Mouse (Mus musculus): Measurements from ENCODE around the gene Obscn. TPM values are rescaled to one million over a fixed set of nuclear protein-coding genes. Genes with fewer than 3 reads are reported as not detected.

The Obscn gene
- polyA plus RNA-seq, 1 experiment from 2014 or later, result 0.03 TPM

DNA sequence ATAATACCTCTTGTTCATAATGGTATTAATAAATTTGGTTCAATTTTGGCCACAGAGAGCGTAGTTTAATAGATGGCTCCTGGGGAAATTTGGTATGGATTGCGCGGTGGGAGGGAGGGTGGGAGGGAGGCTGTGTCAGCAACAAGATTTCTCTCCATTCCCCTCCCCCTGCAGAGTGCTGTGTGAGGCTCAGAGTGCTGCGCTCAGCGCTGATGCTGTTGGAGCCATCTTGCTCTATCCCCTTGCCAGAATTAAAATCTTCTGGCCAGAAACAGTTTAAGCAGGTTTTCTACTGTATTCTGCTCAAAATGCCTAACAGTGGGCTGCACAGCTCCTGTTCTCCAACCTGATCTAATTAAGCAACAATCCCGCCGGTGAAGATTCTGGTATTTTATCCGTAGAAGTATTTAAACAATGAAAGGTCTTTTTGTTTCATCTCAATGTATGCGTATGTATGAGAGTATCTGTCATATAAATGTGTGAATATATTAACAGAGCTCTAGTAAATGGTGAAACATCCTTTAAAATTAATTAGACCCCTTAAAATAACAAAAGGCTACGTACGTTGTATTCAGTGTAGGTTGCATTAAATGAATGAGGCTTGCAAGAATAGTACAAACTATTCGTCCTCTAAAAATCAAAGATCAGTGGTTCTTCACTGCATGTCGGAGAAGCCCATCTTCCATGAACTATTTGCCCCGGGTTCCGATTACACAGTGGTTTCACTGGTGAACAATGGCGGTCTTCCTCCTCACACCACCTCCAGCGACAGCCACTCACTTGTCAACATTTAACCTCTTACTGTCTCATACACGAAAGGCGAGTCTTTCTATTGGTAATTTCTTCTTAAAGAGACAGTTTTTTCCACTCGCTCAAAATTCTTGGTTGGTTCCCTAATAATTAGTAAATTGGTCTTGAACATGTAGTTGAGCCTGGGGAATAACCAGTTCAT is 186.4 kb downstream of the Obscn start:
- Histone ChIP-seq H3K9ac (ENCODE audit: low read length) (peak overlapping the region; percentile 96), H3K4me1 (ENCODE audit: control insufficient read depth, insufficient read depth, low read length) (peaks cover 15% of the 10 kb centered on the region), H3K4me3 (ENCODE audit: low read depth, low read length) (peak overlapping the region; percentile 57), H3K27me3 (ENCODE audit: control insufficient read depth, insufficient read depth, low read length) (no peaks in the 10 kb centered on the region), H3K36me3 (ENCODE audit: control insufficient read depth, insufficient read depth, low read length) (no peaks in the 10 kb centered on the region), H3K4me2 (peak overlapping the region; percentile 83), H3K27ac (ENCODE audit: low read depth, low read length) (peak overlapping the region; percentile 98), H3K9me3 (ENCODE audit: control insufficient read depth, low read length) (no peaks in the 10 kb centered on the region)
- DNase-seq (ENCODE audit: low spot score, missing footprints), result peak; percentile 95
- 5% methylated on average over 20 of the region's 20 CpGs for WGBS
- peak; percentile 53 for ATAC-seq (ENCODE audit: low FRiP score)

DNA sequence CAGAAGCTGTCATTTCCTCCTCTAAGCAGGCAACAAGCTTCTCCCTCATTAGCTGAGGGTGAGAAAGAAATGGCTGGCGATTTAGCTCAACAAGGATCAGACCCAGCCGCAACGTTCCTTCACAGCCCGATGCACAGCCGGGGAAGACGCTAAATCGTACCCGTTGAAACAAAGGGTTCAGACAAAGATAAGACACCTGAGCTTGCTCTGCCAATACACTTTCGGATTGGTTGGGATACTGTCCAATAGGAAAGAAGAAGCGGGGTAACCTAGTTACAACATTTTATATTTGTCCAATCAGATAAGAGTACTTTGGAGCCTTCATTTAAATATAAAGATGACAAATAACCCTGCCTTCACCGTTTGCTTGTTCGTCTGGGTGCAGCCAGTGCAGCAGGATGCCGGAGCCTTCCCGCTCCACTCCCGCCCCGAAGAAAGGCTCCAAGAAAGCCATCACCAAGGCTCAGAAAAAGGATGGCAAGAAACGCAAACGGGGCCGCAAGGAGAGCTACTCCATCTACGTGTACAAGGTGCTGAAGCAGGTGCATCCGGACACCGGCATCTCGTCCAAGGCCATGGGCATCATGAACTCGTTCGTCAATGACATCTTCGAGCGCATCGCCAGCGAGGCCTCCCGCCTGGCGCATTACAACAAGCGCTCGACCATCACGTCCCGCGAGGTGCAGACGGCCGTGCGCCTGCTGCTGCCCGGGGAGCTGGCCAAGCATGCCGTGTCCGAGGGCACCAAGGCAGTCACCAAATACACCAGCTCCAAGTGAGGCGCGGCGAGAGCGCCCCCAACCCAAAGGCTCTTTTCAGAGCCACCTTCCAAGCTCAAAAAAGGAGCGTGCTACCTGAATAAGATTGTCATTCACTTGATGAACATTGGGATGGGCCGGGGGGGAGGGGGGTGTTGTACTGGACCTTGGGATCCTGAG is 187.4 kb downstream of the Obscn start, which contains the start of gene Hist3h2ba:
Gene Hist3h2ba (plus strand): TSS at position 379 of the 938 bp plus-strand sequence.
- Histone ChIP-seq H3K4me3 (ENCODE audit: low read depth, low read length) (peak within 1 kb of the TSS; percentile 57), H3K36me3 (ENCODE audit: control insufficient read depth, insufficient read depth, low read length) (no peaks in the 10 kb centered on the region), H3K4me1 (ENCODE audit: control insufficient read depth, insufficient read depth, low read length) (peaks cover 15% of the 10 kb centered on the region), H3K9ac (ENCODE audit: low read length) (peak within 1 kb of the TSS; percentile 96), H3K4me2 (peak within 1 kb of the TSS; percentile 83), H3K27ac (ENCODE audit: low read depth, low read length) (peak within 1 kb of the TSS; percentile 98), H3K9me3 (ENCODE audit: control insufficient read depth, low read length) (no peaks in the 10 kb centered on the region), H3K27me3 (ENCODE audit: control insufficient read depth, insufficient read depth, low read length) (no peaks in the 10 kb centered on the region)
- DNase-seq (ENCODE audit: low spot score, missing footprints) (peak; percentile 98), ATAC-seq (ENCODE audit: low FRiP score) (peak; percentile 91)
- WGBS, result under 1% methylated on average over 48 of the region's 48 CpGs

DNA sequence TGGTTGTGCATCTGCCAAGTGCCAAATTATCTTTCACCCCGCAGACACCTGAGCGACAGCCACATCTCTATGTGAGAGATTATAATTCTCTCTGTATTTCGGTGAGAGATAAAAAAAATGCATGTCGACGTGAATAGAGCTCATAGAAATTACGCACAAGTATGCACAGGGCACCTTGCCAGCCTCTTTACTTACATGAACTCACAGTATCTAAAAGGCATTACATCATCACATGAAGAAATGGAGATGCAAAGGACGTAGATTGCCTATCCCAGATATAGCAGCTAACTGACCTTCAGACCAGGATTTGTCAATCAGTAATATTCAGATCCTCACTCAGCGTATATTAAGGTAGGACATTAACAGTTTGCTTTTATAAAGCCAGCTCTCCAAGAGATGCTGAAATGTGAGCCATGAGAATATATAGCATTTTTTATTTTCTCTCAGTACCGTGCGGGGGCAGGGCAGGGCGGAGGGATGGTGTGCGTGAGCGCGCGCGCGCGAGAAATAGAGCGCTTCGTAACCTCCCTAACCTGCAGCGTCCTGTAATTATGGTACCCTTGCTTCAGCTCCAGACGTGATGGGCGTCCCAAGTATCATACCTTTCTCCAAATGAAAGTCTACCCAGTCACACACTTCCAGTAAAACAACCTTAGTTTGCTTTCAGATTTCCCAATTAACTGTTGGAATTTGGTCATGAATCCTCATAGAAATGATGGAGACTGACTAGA is 188.2 kb downstream of the Obscn start:
- DNase-seq (ENCODE audit: low spot score, missing footprints) (peak; percentile 92), ATAC-seq (ENCODE audit: low FRiP score) (peak; percentile 47; the same call in 1 of the 2 replicates)
- peak overlapping the region; percentile 80 for H3K9ac ChIP-seq (ENCODE audit: low read length)
- H3K27me3 ChIP-seq (ENCODE audit: control insufficient read depth, insufficient read depth, low read length), result no peaks in the 10 kb centered on the region
- H3K4me3 ChIP-seq (ENCODE audit: low read depth, low read length), result peak overlapping the region; percentile 57
- peak overlapping the region; percentile 98 for H3K27ac ChIP-seq (ENCODE audit: low read depth, low read length)
- WGBS, result 20% methylated on average over 23 of the region's 23 CpGs
- no peaks in the 10 kb centered on the region for H3K36me3 ChIP-seq (ENCODE audit: control insufficient read depth, insufficient read depth, low read length)
- no peaks in the 10 kb centered on the region for H3K9me3 ChIP-seq (ENCODE audit: control insufficient read depth, low read length)
- peaks cover 11% of the 10 kb centered on the region for H3K4me1 ChIP-seq (ENCODE audit: control insufficient read depth, insufficient read depth, low read length)
- peak overlapping the region; percentile 83 for H3K4me2 ChIP-seq

- H3K9me3 ChIP-seq (ENCODE audit: control insufficient read depth, low read length), result no peaks in the 10 kb centered on the region
- no peaks in the 10 kb centered on the region for H3K27me3 ChIP-seq (ENCODE audit: control insufficient read depth, insufficient read depth, low read length)
- peaks cover 11% of the 10 kb centered on the region for H3K4me1 ChIP-seq (ENCODE audit: control insufficient read depth, insufficient read depth, low read length)
- peak overlapping the region; percentile 83; the same call in 1 of the 2 replicates for H3K4me2 ChIP-seq
- no peak overlapping the region for H3K4me3 ChIP-seq (ENCODE audit: low read depth, low read length)
- no peak for ATAC-seq (ENCODE audit: low FRiP score)
- H3K9ac ChIP-seq (ENCODE audit: low read length), result peak overlapping the region; percentile 80; the same call in 1 of the 2 replicates
- H3K27ac ChIP-seq (ENCODE audit: low read depth, low read length), result no peak overlapping the region
- no peak for DNase-seq (ENCODE audit: low spot score, missing footprints)
- no peaks in the 10 kb centered on the region for H3K36me3 ChIP-seq (ENCODE audit: control insufficient read depth, insufficient read depth, low read length)
- WGBS, result 81% methylated on average over 3 of the region's 3 CpGs
Measured at GRCm38 (mm10) chr11:58947306-58947705, 188.9 kb downstream of the Obscn start.

Small RNA genes lying within 50 kb of the gene (microRNA-seq; reads per million reads assigned to microRNA genes)
- 0.57 reads per million for gene Gm44313

Other genes with a start within 250 kb of the Obscn start
- 6.4 and 7.3 TPM in 2 replicates for gene Zfp39, start 232.2 kb downstream of the Obscn start, polyA plus RNA-seq (2014; fragmentation: Nextera tagmentation; extraction: Ambion mirVana)
- not detected in 2 replicates for gene Btnl10, start 218.5 kb downstream of the Obscn start, polyA plus RNA-seq (2014; fragmentation: Nextera tagmentation; extraction: Ambion mirVana)
- gene Rnf187, start 197.5 kb downstream of the Obscn start, polyA plus RNA-seq (2014; fragmentation: Nextera tagmentation; extraction: Ambion mirVana), result 354 and 381 TPM in 2 replicates
- gene Hist3h2ba, start 187.5 kb downstream of the Obscn start, polyA plus RNA-seq (2014; fragmentation: Nextera tagmentation; extraction: Ambion mirVana), result 99.9 and 101 TPM in 2 replicates
- gene Hist3h2a, start 181.7 kb downstream of the Obscn start, polyA plus RNA-seq (2014; fragmentation: Nextera tagmentation; extraction: Ambion mirVana), result 57.8 and 61.8 TPM in 2 replicates
- 0.45 and 0.62 TPM in 2 replicates for gene Trim17, start 181.7 kb downstream of the Obscn start, polyA plus RNA-seq (2014; fragmentation: Nextera tagmentation; extraction: Ambion mirVana)
- 17.6 and 18.5 TPM in 2 replicates for gene Trim11, start 158.3 kb downstream of the Obscn start, polyA plus RNA-seq (2014; fragmentation: Nextera tagmentation; extraction: Ambion mirVana)
- gene Iba57, start 27.3 kb upstream of the Obscn start, polyA plus RNA-seq (2014; fragmentation: Nextera tagmentation; extraction: Ambion mirVana), result 2.1 and 3.5 TPM in 2 replicates
- not detected in 2 replicates for gene Gjc2, start 46.8 kb upstream of the Obscn start, polyA plus RNA-seq (2014; fragmentation: Nextera tagmentation; extraction: Ambion mirVana)
- gene Guk1, start 55.8 kb upstream of the Obscn start, polyA plus RNA-seq (2014; fragmentation: Nextera tagmentation; extraction: Ambion mirVana), result 92.9 and 96.6 TPM in 2 replicates
- 88.7 and 93.3 TPM in 2 replicates for gene Mrpl55, start 66.1 kb upstream of the Obscn start, polyA plus RNA-seq (2014; fragmentation: Nextera tagmentation; extraction: Ambion mirVana)
- gene 2310033P09Rik, start 71.9 kb upstream of the Obscn start, polyA plus RNA-seq (2014; fragmentation: Nextera tagmentation; extraction: Ambion mirVana), result 41.7 and 42.0 TPM in 2 replicates
- 574 and 583 TPM in 2 replicates for gene Arf1, start 91.9 kb upstream of the Obscn start, polyA plus RNA-seq (2014; fragmentation: Nextera tagmentation; extraction: Ambion mirVana)
- gene Wnt3a, start 154.3 kb upstream of the Obscn start, polyA plus RNA-seq (2014; fragmentation: Nextera tagmentation; extraction: Ambion mirVana), result 1.4 and 2.0 TPM in 2 replicates
- 4.0 and 4.8 TPM in 2 replicates for gene Wnt9a, start 170.5 kb upstream of the Obscn start, polyA plus RNA-seq (2014; fragmentation: Nextera tagmentation; extraction: Ambion mirVana)
- not detected in 2 replicates for gene Prss38, start 239.3 kb upstream of the Obscn start, polyA plus RNA-seq (2014; fragmentation: Nextera tagmentation; extraction: Ambion mirVana)